Mouse (Mus musculus) liver, postnatal 0 days (tissue): ENCODE results near the gene Kcna6.

Source experiments
- CTCF ChIP-seq: sonication (generic); IDR thresholded peaks from 2 replicates; pipeline ENCODE4 v1.5.1; 2016; ENCODE audit warnings: antibody characterized with exemption, low read depth
- EP300 ChIP-seq: IDR thresholded peaks from 2 replicates; pipeline ENCODE4 v1.6.1; 2016; ENCODE audit warnings: antibody characterized with exemption, low read depth, mild to moderate bottlenecking

GRCm38 (mm10) chr6:126699995-126700394 is 40.5 kb downstream of the Kcna6 start:
- TF ChIP-seq CTCF (no peak), EP300 (no peak)
